ENCODE assay signal across 8 mouse cellular contexts in genomic region chr7:75141919-75142700, GRCm38 (mm10).
A peak's percentile ranks its signal among the peaks of the same experiment; 100 is the strongest.
DNase-seq lines count a peak whose midpoint lies in the region; ATAC-seq and TF ChIP-seq lines count a peak whose summit lies in the region.

No protein-coding gene starts in this region.

- no peak overlapping the region for H3K27ac ChIP-seq in lung, embryonic 15.5 days
- no peak overlapping the region for H3K27ac ChIP-seq in limb, embryonic 14.5 days (replicated peaks; ENCODE audit: low read depth, low read length)
- H3K27ac ChIP-seq in neural tube, embryonic 14.5 days (ENCODE audit: low read depth, low read length), result no peak overlapping the region

- ATAC-seq in lung, embryonic 15.5 days (ENCODE audit: borderline replicate concordance, extremely low read depth, low FRiP score, low TSS enrichment), result peak; percentile 46; the same call in 1 of the 2 replicates
- peak; percentile 77; the same call in 1 of the 2 replicates for ATAC-seq in limb, embryonic 14.5 days (ENCODE audit: low FRiP score, low read depth)
- ATAC-seq in neural tube, embryonic 14.5 days (ENCODE audit: low read depth), result peak; percentile 56; the same call in 1 of the 2 replicates

- no peak overlapping the region for H3K9ac ChIP-seq in lung, embryonic 15.5 days
- peak overlapping the region; percentile 22; the same call in 1 of the 2 replicates for H3K9ac ChIP-seq in limb, embryonic 14.5 days (ENCODE audit: low read depth, low read length, severe bottlenecking)
- H3K9ac ChIP-seq in neural tube, embryonic 14.5 days (replicated peaks; ENCODE audit: low read depth, low read length), result 0 out of 2 replicates have a peak overlapping the region, but pooled peaks have one; percentile 21

- H3K36me3 ChIP-seq in lung, embryonic 15.5 days, result no peaks in the 10 kb centered on the region
- H3K36me3 ChIP-seq in limb, embryonic 14.5 days (ENCODE audit: control insufficient read depth, insufficient read depth, low read length), result no peaks in the 10 kb centered on the region
- no peaks in the 10 kb centered on the region for H3K36me3 ChIP-seq in neural tube, embryonic 14.5 days (ENCODE audit: control insufficient read depth, insufficient read depth, low read length)

- peaks cover 9% of the 10 kb centered on the region; the same call in 1 of the 2 replicates for H3K4me1 ChIP-seq in lung, embryonic 15.5 days
- H3K4me1 ChIP-seq in lung, adult 2 months (ENCODE audit: control insufficient read depth, insufficient read depth, low read length), result no peaks in the 10 kb centered on the region
- peaks cover 10% of the 10 kb centered on the region for H3K4me1 ChIP-seq in limb, embryonic 14.5 days (ENCODE audit: control insufficient read depth, insufficient read depth, low read length)
- peaks cover 4% of the 10 kb centered on the region; the same call in 1 of the 2 replicates for H3K4me1 ChIP-seq in neural tube, embryonic 14.5 days (ENCODE audit: control insufficient read depth, insufficient read depth, low read length)

- intact Hi-C loops in gastrocnemius, postnatal 14 days (cut with DNase I; ENCODE audit: low total_unique reads), result no loop called here

- no peaks in the 10 kb centered on the region for H3K27me3 ChIP-seq in lung, embryonic 15.5 days
- H3K27me3 ChIP-seq in limb, embryonic 14.5 days (ENCODE audit: control insufficient read depth, insufficient read depth, low read length), result no peaks in the 10 kb centered on the region
- no peaks in the 10 kb centered on the region; the same call in 1 of the 2 replicates for H3K27me3 ChIP-seq in neural tube, embryonic 14.5 days (ENCODE audit: control insufficient read depth, insufficient read depth, low read length)

- peak; percentile 10 for DNase-seq in adrenal gland, postnatal 25 days
- DNase-seq in adrenal gland, postnatal 14 days, result no peak
- no peak for DNase-seq in lung, adult 2 months
- peak; percentile 31 for DNase-seq in gastrocnemius, postnatal 14 days
- DNase-seq in limb, embryonic 14.5 days (ENCODE audit: low spot score), result peak; percentile 59
- no peak for DNase-seq in urinary bladder, postnatal 36 days (ENCODE audit: low spot score in 2 of 2)

- TF ChIP-seq POLR2A in lung, adult 2 months (IDR thresholded peaks at IDR 0.05; ENCODE audit: borderline replicate concordance, extremely low read depth, low read depth, low read length), result no peak
- TF ChIP-seq POLR2A in limb, embryonic 14.5 days (IDR thresholded peaks at IDR 0.05; ENCODE audit: borderline replicate concordance, extremely low read depth, insufficient read depth, insufficient read length), result no peak

- no peaks in the 10 kb centered on the region for H3K9me3 ChIP-seq in lung, embryonic 15.5 days
- H3K9me3 ChIP-seq in limb, embryonic 14.5 days (ENCODE audit: control insufficient read depth, low read length), result no peaks in the 10 kb centered on the region
- no peaks in the 10 kb centered on the region for H3K9me3 ChIP-seq in neural tube, embryonic 14.5 days (ENCODE audit: control insufficient read depth, low read length)

- H3K4me2 ChIP-seq in lung, embryonic 15.5 days, result peak overlapping the region; percentile 61
- peak overlapping the region; percentile 47 for H3K4me2 ChIP-seq in limb, embryonic 14.5 days (replicated peaks; ENCODE audit: low read depth, low read length, severe bottlenecking)
- peak overlapping the region; percentile 44 for H3K4me2 ChIP-seq in neural tube, embryonic 14.5 days (ENCODE audit: low read depth, low read length)

- no peak for TF ChIP-seq CTCF in lung, adult 2 months (IDR thresholded peaks at IDR 0.05; ENCODE audit: insufficient read depth, low read length)

- WGBS in lung, embryonic 15.5 days, result 5% methylated on average over 17 of the region's 17 CpGs
- 9% methylated on average over 17 of the region's 17 CpGs for WGBS in lung, adult 2 months
- 6% methylated on average over 17 of the region's 17 CpGs for WGBS in limb, embryonic 14.5 days
- 8% methylated on average over 17 of the region's 17 CpGs for WGBS in neural tube, embryonic 14.5 days

- H3K4me3 ChIP-seq in lung, embryonic 15.5 days, result peak overlapping the region; percentile 28
- no peak overlapping the region for H3K4me3 ChIP-seq in lung, adult 2 months (replicated peaks; ENCODE audit: extremely low read depth, low read depth, low read length)
- H3K4me3 ChIP-seq in limb, embryonic 14.5 days (replicated peaks; ENCODE audit: low read length), result peak overlapping the region; percentile 19
- peak overlapping the region; percentile 12; the same call in 1 of the 2 replicates for H3K4me3 ChIP-seq in neural tube, embryonic 14.5 days (ENCODE audit: low read depth, low read length)

Comparison
In these comparisons a context has a peak if more than half of its experiments do, and no peak if none do; other contexts are left out.
1. DNase-seq: peak in adrenal gland, postnatal 25 days (single experiment), gastrocnemius, postnatal 14 days (single experiment) and limb, embryonic 14.5 days (single experiment); none in adrenal gland, postnatal 14 days (single experiment), lung, adult 2 months (single experiment) and urinary bladder, postnatal 36 days (0 of 2).
2. Peak in every context shown above with its lines, with median percentiles within 50 percentile points of each other: ATAC-seq and H3K4me2 ChIP-seq.